39 mouse cellular contexts compared by ENCODE assay signal in genomic region chr6:149184007-149184406, GRCm38 (mm10). TPM values are rescaled to one million over a fixed set of nuclear protein-coding genes. Genes with fewer than 3 reads are reported as not detected.
"Had no signal": no experiment of that assay in that cellular context is flagged by ENCODE, and none has a peak within 500 bp of the region (broad histone marks: within the 10 kb centered on the region; RNA-seq: fewer than 3 reads in every experiment).

No protein-coding gene starts in this region.

- H3K9ac ChIP-seq: heart, embryonic 13.5 days; heart, embryonic 15.5 days; hindbrain, embryonic 12.5 days; hindbrain, embryonic 14.5 days; kidney, embryonic 15.5 days; limb, embryonic 13.5 days; limb, embryonic 15.5 days; liver, embryonic 14.5 days had no signal

- ATAC-seq: hindbrain, embryonic 16.5 days; inflammation-experienced regulatory T-cells, adult 6 months; intestine, embryonic 16.5 days had no signal

- DNase-seq: gastrocnemius, adult 2 months; gastrocnemius, postnatal 10 days; gastrocnemius, postnatal 25 days; heart, adult 2 months; heart, postnatal 4 days; kidney, adult 11 months; kidney, adult 2 months; kidney, adult 9 months; kidney, postnatal 14 days; kidney, postnatal 36 days; left cerebral cortex, postnatal 4 days; lung, adult 18-20 months had no signal

- H3K4me3 ChIP-seq: gastrocnemius, adult 2 months; heart, adult 2 months; heart, embryonic 13.5 days; heart, embryonic 15.5 days; hindbrain, embryonic 10.5 days; hindbrain, embryonic 12.5 days; kidney, embryonic 15.5 days; limb, embryonic 13.5 days; limb, embryonic 15.5 days had no signal

- H3K4me2 ChIP-seq: heart, embryonic 11.5 days; heart, embryonic 13.5 days; heart, embryonic 15.5 days; hindbrain, embryonic 12.5 days; hindbrain, embryonic 14.5 days; kidney, embryonic 15.5 days; limb, embryonic 13.5 days; limb, embryonic 15.5 days had no signal

- H3K27me3 ChIP-seq: heart, embryonic 13.5 days; heart, embryonic 15.5 days; hindbrain, embryonic 12.5 days; kidney, embryonic 15.5 days; limb, embryonic 13.5 days; limb, embryonic 15.5 days had no signal

- H3K9me3 ChIP-seq: heart, embryonic 15.5 days; limb, embryonic 15.5 days had no signal

- H3K27ac ChIP-seq: gastrocnemius, adult 2 months; heart, adult 2 months; heart, embryonic 13.5 days; heart, embryonic 15.5 days; hindbrain, embryonic 10.5 days; hindbrain, embryonic 12.5 days; hindbrain, embryonic 14.5 days; kidney, embryonic 15.5 days; kidney, postnatal 0 days; limb, embryonic 13.5 days; limb, embryonic 15.5 days; liver, embryonic 14.5 days had no signal

RNA-seq across cellular contexts. Expression of gene Gm10203, which starts 54.0 kb away (rescaled TPM):
- total RNA-seq: gastrocnemius, adult 2 months; gastrocnemius, postnatal 10 days; gastrocnemius, postnatal 25 days; gastrocnemius, postnatal 4 days; granulocyte monocyte progenitor cell, adult 5-6 weeks; heart, adult 2 months; heart, postnatal 25 days; heart, postnatal 4 days; layer of hippocampus, adult 18-20 months; layer of hippocampus, postnatal 10 days; layer of hippocampus, postnatal 25 days; left cerebral cortex, adult 8-10 months; left cerebral cortex, postnatal 10 days; left cerebral cortex, postnatal 25 days; left cerebral cortex, postnatal 4 days had no signal
- polyA plus RNA-seq: frontal cortex, adult 2 months; heart, adult 2 months; heart, embryonic 11.5 days; heart, embryonic 13.5 days; heart, embryonic 15.5 days; heart, postnatal 0 days; hindbrain, embryonic 10.5 days; hindbrain, embryonic 12.5 days; hindbrain, embryonic 14.5 days; hindbrain, embryonic 16.5 days; inflammation-experienced regulatory T-cells, adult 6 months; intestine, embryonic 16.5 days; kidney, adult 2 months; kidney, embryonic 15.5 days; kidney, postnatal 0 days; large intestine, adult 2 months; limb, embryonic 11.5 days; limb, embryonic 13.5 days; limb, embryonic 15.5 days; liver, embryonic 14.5 days had no signal
